Mouse (Mus musculus) CH12.LX (cell line): ENCODE results near the gene Catsperz. TPM values are rescaled to one million over a fixed set of nuclear protein-coding genes. Genes with fewer than 3 reads are reported as not detected.

Source experiments
- DNase-seq: peaks from one replicate; pipeline ENCODE4 v3.0.0-alpha.2; 2013; ENCODE audit errors: extremely low read depth
- H3K27ac ChIP-seq: 2 replicates; pipeline ENCODE4 v1.5.1; 2012; ENCODE audit warnings: low read depth, mild to moderate bottlenecking, control low read depth, moderate library complexity; ENCODE audit not compliant: insufficient read depth
- H3K27me3 ChIP-seq: replicated peaks from 2 replicates; pipeline ENCODE3; 2012; ENCODE audit warnings: inconsistent platforms
- H3K36me3 ChIP-seq, 2 experiments: replicated peaks in 1 of 2; 2 replicates each; pipeline versions ENCODE3 to v1.6.1; 2012; ENCODE audit warnings: inconsistent platforms in 1 of 2, low read length in 1 of 2, mild to moderate bottlenecking in 1 of 2, mixed read lengths in 1 of 2, moderate library complexity in 1 of 2; ENCODE audit not compliant: control insufficient read depth in 1 of 2, insufficient read depth in 1 of 2
- H3K4me1 ChIP-seq, 2 experiments: 2 replicates each; pipeline ENCODE4 v1.6.1; 2012; ENCODE audit warnings: inconsistent platforms in 1 of 2, moderate library complexity in 1 of 2; ENCODE audit not compliant: insufficient read depth in 2 of 2, control insufficient read depth in 1 of 2
- H3K4me2 ChIP-seq: 2 replicates; pipeline ENCODE4 v1.6.1; 2012; ENCODE audit warnings: low read depth, mild to moderate bottlenecking, control low read depth; ENCODE audit not compliant: poor library complexity, insufficient read depth, severe bottlenecking
- H3K4me3 ChIP-seq, 3 experiments: fragments of 150-350 bp in 1 of 3; sonication (generic) in 1 of 3; replicated peaks in 1 of 3; 2 replicates each; pipeline versions ENCODE3 to v1.5.1; 2011 to 2012; ENCODE audit warnings: low read depth in 2 of 3, low read length in 2 of 3, mild to moderate bottlenecking in 2 of 3, moderate library complexity in 2 of 3, control low read depth in 1 of 3, improper control_type of control experiment in 1 of 3, inconsistent platforms in 1 of 3, mixed read lengths in 1 of 3; ENCODE audit not compliant: poor library complexity in 1 of 3
- H3K79me2 ChIP-seq: replicated peaks from 2 replicates; pipeline ENCODE4 v1.6.1; 2012; ENCODE audit warnings: mild to moderate bottlenecking, moderate library complexity; ENCODE audit not compliant: control insufficient read depth, poor library complexity, insufficient read depth, severe bottlenecking; ENCODE audit errors: extremely low read depth
- H3K9ac ChIP-seq: 2 replicates; pipeline ENCODE4 v1.6.1; 2012; ENCODE audit warnings: low read depth, mild to moderate bottlenecking, control low read depth, moderate library complexity; ENCODE audit not compliant: insufficient read depth
- H3K9me3 ChIP-seq: replicated peaks from 2 replicates; pipeline ENCODE3; 2012; ENCODE audit warnings: low read length, inconsistent platforms, mixed read lengths
- BHLHE40 ChIP-seq: IDR thresholded peaks from 2 replicates; pipeline ENCODE4 v1.6.1; 2011; ENCODE audit warnings: mild to moderate bottlenecking, low read depth, low read length, improper control_type of control experiment
- CHD1 ChIP-seq: IDR thresholded peaks from 2 replicates; pipeline ENCODE4 v1.6.1; 2012; ENCODE audit warnings: low read depth, low read length, improper control_type of control experiment, inconsistent platforms
- CHD2 ChIP-seq: IDR thresholded peaks from 2 replicates; pipeline ENCODE4 v1.6.1; 2011; ENCODE audit warnings: low read length, improper control_type of control experiment
- ELF1 ChIP-seq: IDR thresholded peaks from 2 replicates; pipeline ENCODE4 v1.6.1; 2014; ENCODE audit warnings: low read depth, mild to moderate bottlenecking, inconsistent platforms, low read length, improper control_type of control experiment
- EP300 ChIP-seq: IDR thresholded peaks from 2 replicates; pipeline ENCODE4 v1.6.1; 2011; ENCODE audit warnings: low read length, improper control_type of control experiment
- ETS1 ChIP-seq: conservative IDR thresholded peaks from 2 replicates; pipeline ENCODE4 v1.6.1; 2012; ENCODE audit warnings: low read depth, mild to moderate bottlenecking, inconsistent platforms, low read length, improper control_type of control experiment, moderate library complexity
- GABPA ChIP-seq: IDR thresholded peaks from 2 replicates; pipeline ENCODE4 v1.6.1; 2012; ENCODE audit warnings: low read depth, low read length, improper control_type of control experiment, inconsistent platforms; ENCODE audit not compliant: insufficient replicate concordance
- HCFC1 ChIP-seq: IDR thresholded peaks from 2 replicates; pipeline ENCODE4 v1.6.1; 2012; ENCODE audit warnings: low read depth, mild to moderate bottlenecking, inconsistent platforms, low read length, improper control_type of control experiment
- JUN ChIP-seq: IDR thresholded peaks from 2 replicates; pipeline ENCODE4 v1.6.1; 2011; ENCODE audit warnings: low read depth, mild to moderate bottlenecking, low read length, improper control_type of control experiment, moderate library complexity; ENCODE audit not compliant: insufficient read depth
- KAT2A ChIP-seq: IDR thresholded peaks from 2 replicates; pipeline ENCODE4 v1.6.1; 2012; ENCODE audit warnings: low read length, improper control_type of control experiment, inconsistent platforms; ENCODE audit not compliant: insufficient replicate concordance
- MAX ChIP-seq: IDR thresholded peaks from 2 replicates; pipeline ENCODE4 v1.6.1; 2011; ENCODE audit warnings: low read length, improper control_type of control experiment
- MAZ ChIP-seq: IDR thresholded peaks from 2 replicates; pipeline ENCODE4 v1.6.1; 2012; ENCODE audit warnings: low read depth, mild to moderate bottlenecking, inconsistent platforms, low read length, improper control_type of control experiment, moderate library complexity
- MXI1 ChIP-seq: IDR thresholded peaks from 2 replicates; pipeline ENCODE4 v1.6.1; 2011; ENCODE audit warnings: mild to moderate bottlenecking, low read depth, low read length, improper control_type of control experiment
- MYC ChIP-seq: IDR thresholded peaks from 2 replicates; pipeline ENCODE4 v1.6.1; 2011; ENCODE audit warnings: low read depth, mild to moderate bottlenecking, improper control_type of control experiment, low read length
- NRF1 ChIP-seq: IDR thresholded peaks from 2 replicates; pipeline ENCODE4 v1.6.1; 2014; ENCODE audit warnings: low read depth, mild to moderate bottlenecking, inconsistent platforms, low read length, improper control_type of control experiment, moderate library complexity
- POLR2A ChIP-seq: IDR thresholded peaks from 2 replicates; pipeline ENCODE4 v1.6.1; 2011; ENCODE audit warnings: low read depth, mild to moderate bottlenecking, improper control_type of control experiment, low read length
- POLR2AphosphoS2 ChIP-seq: IDR thresholded peaks from 2 replicates; pipeline ENCODE4 v1.6.1; 2011; ENCODE audit warnings: low read depth, low read length, improper control_type of control experiment
- SIN3A ChIP-seq: IDR thresholded peaks from 2 replicates; pipeline ENCODE4 v1.6.1; 2012; ENCODE audit warnings: low read length, improper control_type of control experiment, inconsistent platforms
- TBP ChIP-seq: conservative IDR thresholded peaks from 2 replicates; pipeline ENCODE4 v1.6.1; 2011; ENCODE audit warnings: low read depth, low read length, improper control_type of control experiment
- TCF12 ChIP-seq: IDR thresholded peaks from 2 replicates; pipeline ENCODE4 v1.6.1; 2014; ENCODE audit warnings: low read depth, mild to moderate bottlenecking, inconsistent platforms, low read length, improper control_type of control experiment
- UBTF ChIP-seq: IDR thresholded peaks from 2 replicates; pipeline ENCODE4 v1.6.1; 2012; ENCODE audit warnings: low read depth, mild to moderate bottlenecking, inconsistent platforms, low read length, improper control_type of control experiment, moderate library complexity
- USF1 ChIP-seq: IDR thresholded peaks from 2 replicates; pipeline ENCODE4 v1.6.1; 2014; ENCODE audit warnings: low read depth, mild to moderate bottlenecking, inconsistent platforms, low read length, improper control_type of control experiment
- ZKSCAN1 ChIP-seq: IDR thresholded peaks from 2 replicates; pipeline ENCODE4 v1.6.1; 2012; ENCODE audit warnings: low read depth, inconsistent platforms, low read length, improper control_type of control experiment, borderline replicate concordance
- dilution Hi-C: fragments of 300-500 bp; cut with MboI; formaldehyde crosslinking; loops from 2 replicates; pipeline ENCODE4 v1.14.3; 2020; ENCODE audit warnings: low sequenced_read_pairs; ENCODE audit not compliant: extremely low pct_unique_long_range_greater_than_20kb, extremely low pct_ligation_motif_present
- in situ Hi-C: fragments of 300-500 bp; cut with MboI; formaldehyde crosslinking; loops from 3 replicates; pipeline ENCODE4 v1.14.3; 2019; ENCODE audit warnings: low sequenced_read_pairs, low pct_ligation_motif_present, low pct_unique_long_range_greater_than_20kb, mixed read lengths
- polyA plus RNA-seq: library from polyadenylated mRNA; unstranded; fragments of >175 nt; gene quantifications from 2 replicates; pipeline ENCODE4 v1.2.1, GENCODE M21; 2012; ENCODE audit warnings: low read depth; ENCODE audit not compliant: insufficient read length
- total RNA-seq, 2 experiments: library from RNA; depleted of rRNA; stranded (reverse); fragments of 300-350 nt in 1 of 2; fragments of >200 nt in 1 of 2; gene quantifications; 2 replicates each; pipeline ENCODE4 v1.2.3; 2012 to 2014

The Catsperz gene
- total and polyA plus RNA-seq, 3 experiments, result not detected

- in situ Hi-C loops (loop anchor here (5.0 kb wide), 1 partner anchor 51 kb away; no protein-coding TSS in a partner anchor), dilution Hi-C loops (no loop called here)
- Histone ChIP-seq H3K4me1 (peaks cover 11 to 32% of the 10 kb centered on the region in 2 experiments), H3K9ac (peak overlapping the region; percentile 60; the same call in 1 of the 2 replicates), H3K4me2 (peak overlapping the region; percentile 92), H3K9me3 (no peaks in the 10 kb centered on the region), H3K36me3 (peaks cover 0 to 21% of the 10 kb centered on the region in 2 experiments), H3K4me3 (peak overlapping the region in 2 of 3 experiments; percentile 3 to 74), H3K79me2 (0 out of 2 replicates have a peak, but pooled peaks cover 3% of the 10 kb centered on the region), H3K27me3 (peaks cover 3% of the 10 kb centered on the region), H3K27ac (no peak overlapping the region)
- peak; percentile 21 for DNase-seq
- TF ChIP-seq EP300, result 0 out of 2 replicates have a peak, but pooled peaks have one; percentile 3
- no peak for TF ChIP-seq BHLHE40
These were observed 2.1 kb downstream of the Catsperz start for GRCm38 (mm10) chr19:6922901-6923735.

DNA sequence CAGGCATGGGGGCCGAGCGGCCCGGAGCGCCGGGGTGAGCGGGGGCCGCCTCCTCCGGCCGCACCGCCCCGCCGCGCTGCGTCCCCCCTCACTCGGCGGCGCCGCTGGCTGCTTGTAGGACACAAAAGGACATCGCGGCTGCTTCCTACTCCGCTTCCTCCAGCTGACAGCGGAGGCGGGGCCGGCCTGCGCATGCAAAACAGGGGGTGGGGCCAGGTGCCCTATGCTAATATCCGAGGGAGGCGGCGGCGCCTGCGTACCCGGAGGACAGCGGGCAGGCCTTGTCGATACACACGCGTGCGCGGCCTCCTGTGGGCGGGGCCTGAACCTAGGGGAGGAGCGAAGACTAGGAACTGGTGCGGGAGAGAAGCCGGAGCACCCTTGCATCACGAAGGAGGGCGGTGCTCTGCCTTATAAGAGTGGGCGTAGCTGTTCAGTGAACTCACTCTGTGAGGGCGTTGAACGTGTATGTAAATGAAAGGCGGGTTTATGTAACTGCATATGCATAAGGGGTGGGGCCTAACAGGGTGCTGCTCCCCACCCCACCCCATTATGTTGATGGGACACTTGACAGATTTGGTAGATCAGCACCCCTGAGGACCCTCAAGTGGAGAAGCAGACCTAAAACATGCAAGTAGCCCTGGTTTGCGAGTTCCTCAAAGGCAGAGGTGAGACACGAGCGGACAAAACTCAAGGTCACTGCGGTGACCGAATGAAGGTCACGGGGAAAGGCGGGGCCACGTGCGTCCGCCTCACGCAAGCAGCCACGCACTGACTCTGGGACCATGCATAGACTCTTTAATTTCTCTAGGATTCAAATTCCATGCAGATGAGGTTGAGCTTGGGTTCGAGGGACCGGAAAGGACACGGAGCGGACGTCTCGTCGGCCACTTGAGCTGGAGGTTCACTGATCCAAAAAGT lies 3.3 kb downstream of the Catsperz start, which contains the start of gene Esrra:
Esrra (minus strand) TSS at position 167 of the 921 bp plus-strand sequence.
- peak; percentile 92 for TF ChIP-seq MAZ
- TF ChIP-seq USF1, result peak; percentile 32; the same call in 1 of the 2 replicates
- TF ChIP-seq ETS1, result peak; percentile 49
- 0 out of 2 replicates have a peak, but pooled peaks have one; percentile 34 for TF ChIP-seq KAT2A
- TF ChIP-seq MYC, result peak; percentile 89
- peak; percentile 64 for TF ChIP-seq POLR2A
- no peak for TF ChIP-seq GABPA
- TF ChIP-seq POLR2AphosphoS2, result no peak
- peak; percentile 91 for TF ChIP-seq BHLHE40
- peak; percentile 99 for TF ChIP-seq NRF1
- TF ChIP-seq UBTF, result no peak
- TF ChIP-seq SIN3A, result peak; percentile 95
- peak; percentile 70 for TF ChIP-seq MXI1
- TF ChIP-seq TCF12, result 0 out of 2 replicates have a peak, but pooled peaks have one; percentile 29
- peak; percentile 83 for TF ChIP-seq ELF1
- no peak for TF ChIP-seq EP300
- peak; percentile 90 for TF ChIP-seq MAX
- peak; percentile 92 for TF ChIP-seq TBP
- no peak for TF ChIP-seq ZKSCAN1
- no peak for TF ChIP-seq CHD2
- no peak for TF ChIP-seq CHD1
- TF ChIP-seq JUN, result no peak
- TF ChIP-seq HCFC1, result peak; percentile 10; the same call in 1 of the 2 replicates
- Histone ChIP-seq H3K27ac (peak within 1 kb of the TSS; percentile 21; the same call in 1 of the 2 replicates), H3K4me3 (peak within 1 kb of the TSS; percentile 74 to 90 (median 78)), H3K9me3 (no peaks in the 10 kb centered on the region), H3K79me2 (0 out of 2 replicates have a peak, but pooled peaks cover 3% of the 10 kb centered on the region), H3K9ac (peak within 1 kb of the TSS; percentile 81), H3K36me3 (peaks cover 0 to 25% of the 10 kb centered on the region in 2 experiments), H3K4me2 (peak within 1 kb of the TSS; percentile 92), H3K4me1 (peaks cover 11 to 32% of the 10 kb centered on the region in 2 experiments), H3K27me3 (peaks cover 3% of the 10 kb centered on the region)
- in situ Hi-C loops (loop anchor here (5.0 kb wide), 1 partner anchor 50 kb away; no protein-coding TSS in a partner anchor), dilution Hi-C loops (no loop called here)
- peak; percentile 100 for DNase-seq
